Mouse (Mus musculus) heart, embryonic 11.5 days (tissue): Measurements from ENCODE around the gene Catsperd. TPM values are rescaled to one million over a fixed set of nuclear protein-coding genes. Genes with fewer than 3 reads are reported as not detected.

Experiments
- ATAC-seq: fragments of 200-750 bp; cut with Nextera tagmentation; replicated peaks from 2 replicates; pipeline ENCODE4 v1.8.0; 2017; ENCODE audit warnings: moderate library complexity; ENCODE audit not compliant: insufficient number of reproducible peaks, low FRiP score, low TSS enrichment
- H3K27ac ChIP-seq: fragments of 300-500 bp; sonication (generic); 2 replicates; pipeline ENCODE4 v1.5.1; 2014; ENCODE audit warnings: mild to moderate bottlenecking, low read depth, low read length
- H3K27me3 ChIP-seq: fragments of 300-500 bp; sonication (generic); 2 replicates; pipeline ENCODE4 v1.6.1; 2014; ENCODE audit warnings: mild to moderate bottlenecking, low read length, mixed read lengths; ENCODE audit not compliant: control insufficient read depth, insufficient read depth
- H3K36me3 ChIP-seq: fragments of 300-500 bp; sonication (generic); 2 replicates; pipeline ENCODE4 v1.6.1; 2014; ENCODE audit warnings: mild to moderate bottlenecking, low read length, moderate library complexity, mixed read lengths; ENCODE audit not compliant: control insufficient read depth, insufficient read depth
- H3K4me1 ChIP-seq: fragments of 300-500 bp; sonication (generic); 2 replicates; pipeline ENCODE4 v1.6.1; 2014; ENCODE audit warnings: low read length; ENCODE audit not compliant: control insufficient read depth, insufficient read depth
- H3K4me2 ChIP-seq: fragments of 300-500 bp; sonication (generic); 2 replicates; pipeline ENCODE4 v1.6.1; 2014; ENCODE audit warnings: mild to moderate bottlenecking, moderate library complexity
- H3K4me3 ChIP-seq: fragments of 300-500 bp; sonication (generic); 2 replicates; pipeline ENCODE4 v1.5.1; 2014; ENCODE audit warnings: low read depth, low read length
- H3K9ac ChIP-seq: fragments of 300-500 bp; sonication (generic); 2 replicates; pipeline ENCODE4 v1.6.1; 2014; ENCODE audit warnings: mild to moderate bottlenecking, low read depth, low read length, moderate library complexity
- H3K9me3 ChIP-seq: fragments of 300-500 bp; sonication (generic); replicated peaks from 2 replicates; pipeline ENCODE4 v1.6.1; 2016; ENCODE audit warnings: low read length; ENCODE audit not compliant: control insufficient read depth
- WGBS: fragments of 180-500 bp; shearing (Covaris S2); extraction: QIAGEN DNeasy Blood & Tissue Kit; methylation state at CpG from one replicate; pipeline ENCODE4 v1.1.7; 2014; ENCODE audit not compliant: insufficient replicate concordance; 5-methylcytosine and 5-hydroxymethylcytosine counted together
- polyA plus RNA-seq: library from polyadenylated mRNA; unstranded; fragments of >200 nt; fragmentation: Nextera tagmentation; extraction: Ambion mirVana; gene quantifications from 2 replicates; pipeline ENCODE4 v1.2.1, GENCODE M21; 2014

Catsperd gene
- polyA plus RNA-seq, 1 experiment from 2014 or later, result 0.42 TPM

DNA sequence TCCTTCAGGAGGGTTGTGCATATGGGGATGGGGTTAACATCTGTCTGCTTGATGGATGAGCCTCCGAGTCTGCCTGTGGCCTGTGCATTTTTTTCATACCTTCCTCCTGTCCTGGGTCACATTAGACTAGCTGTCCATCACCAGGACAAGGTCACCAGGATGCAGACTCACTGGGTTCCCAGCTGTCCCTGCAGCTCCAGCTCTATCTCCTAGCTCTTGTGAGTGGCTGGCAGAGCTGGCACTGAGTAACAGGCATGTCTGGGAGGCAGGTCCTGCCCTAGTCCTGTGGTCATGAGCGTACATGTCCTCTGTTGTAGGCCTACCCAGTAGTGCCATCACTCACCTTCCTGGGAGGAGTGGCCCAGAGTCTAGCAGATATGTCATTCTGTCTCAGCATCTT, 72.5 kb downstream of the Catsperd start:
- Histone ChIP-seq H3K4me3 (no peak overlapping the region), H3K4me1 (no peaks in the 10 kb centered on the region; the same call in 1 of the 2 replicates), H3K36me3 (peaks cover 68% of the 10 kb centered on the region), H3K9ac (no peak overlapping the region), H3K27ac (no peak overlapping the region), H3K4me2 (no peak overlapping the region), H3K27me3 (no peaks in the 10 kb centered on the region), H3K9me3 (no peaks in the 10 kb centered on the region)
- no peak; the same call in 1 of the 2 replicates for ATAC-seq
- WGBS, result 64% methylated on average over 2 of the region's 2 CpGs

DNA sequence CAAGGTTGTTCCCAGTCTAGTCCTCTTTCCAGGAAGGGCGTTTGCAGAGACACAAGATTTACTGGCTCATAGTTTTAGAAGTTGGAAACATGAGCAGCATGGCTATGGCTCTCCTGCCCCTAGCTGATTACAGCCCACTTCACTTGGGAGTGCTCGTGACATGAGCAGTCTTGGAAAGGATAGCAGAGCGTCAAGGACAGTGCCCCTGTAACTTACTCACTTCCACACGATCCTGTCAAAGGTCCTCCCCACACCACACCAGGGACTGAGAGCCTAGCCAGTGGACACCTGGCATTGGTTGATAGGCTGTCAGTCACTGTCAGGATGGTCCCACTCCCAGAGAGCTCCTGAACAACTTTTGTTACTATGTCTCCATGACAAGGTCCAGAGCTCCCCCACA, 75.1 kb downstream of the Catsperd start:
- no peaks in the 10 kb centered on the region for H3K4me1 ChIP-seq
- H3K36me3 ChIP-seq, result peaks cover 69% of the 10 kb centered on the region
- H3K4me3 ChIP-seq, result no peak overlapping the region
- no peaks in the 10 kb centered on the region for H3K9me3 ChIP-seq
- no peak for ATAC-seq
- H3K9ac ChIP-seq, result no peak overlapping the region
- no peak overlapping the region for H3K4me2 ChIP-seq
- no peaks in the 10 kb centered on the region for H3K27me3 ChIP-seq
- WGBS, result 70% methylated on average over 4 of the region's 4 CpGs
- no peak overlapping the region for H3K27ac ChIP-seq

DNA sequence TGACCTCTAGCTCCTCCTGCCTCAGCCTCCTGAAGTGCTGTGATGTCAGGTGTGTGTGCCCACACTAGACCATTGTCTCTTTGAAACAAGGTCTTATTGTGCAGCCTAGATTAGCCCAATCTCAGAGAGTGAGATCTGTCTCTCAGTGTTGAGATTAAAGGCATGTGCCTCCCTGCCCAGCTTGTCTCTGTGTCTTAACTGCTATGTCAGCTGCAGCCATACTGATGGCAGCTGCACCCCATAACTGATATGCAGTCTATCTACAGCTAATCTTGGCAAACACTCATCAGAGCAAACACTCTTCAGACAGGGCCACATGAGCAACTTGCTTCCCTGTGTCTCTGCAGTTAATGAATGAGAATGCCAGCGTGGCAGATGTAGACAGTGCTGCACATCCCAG, 78.6 kb downstream of the Catsperd start:
- H3K27ac ChIP-seq, result no peak overlapping the region
- H3K4me1 ChIP-seq, result no peaks in the 10 kb centered on the region
- H3K36me3 ChIP-seq, result peaks cover 74% of the 10 kb centered on the region
- no peak overlapping the region for H3K4me3 ChIP-seq
- H3K9ac ChIP-seq, result no peak overlapping the region
- no peak overlapping the region for H3K4me2 ChIP-seq
- H3K9me3 ChIP-seq, result no peaks in the 10 kb centered on the region
- WGBS, result 96% methylated on average over 1 of the region's 1 CpGs
- no peaks in the 10 kb centered on the region for H3K27me3 ChIP-seq
- ATAC-seq, result no peak

DNA sequence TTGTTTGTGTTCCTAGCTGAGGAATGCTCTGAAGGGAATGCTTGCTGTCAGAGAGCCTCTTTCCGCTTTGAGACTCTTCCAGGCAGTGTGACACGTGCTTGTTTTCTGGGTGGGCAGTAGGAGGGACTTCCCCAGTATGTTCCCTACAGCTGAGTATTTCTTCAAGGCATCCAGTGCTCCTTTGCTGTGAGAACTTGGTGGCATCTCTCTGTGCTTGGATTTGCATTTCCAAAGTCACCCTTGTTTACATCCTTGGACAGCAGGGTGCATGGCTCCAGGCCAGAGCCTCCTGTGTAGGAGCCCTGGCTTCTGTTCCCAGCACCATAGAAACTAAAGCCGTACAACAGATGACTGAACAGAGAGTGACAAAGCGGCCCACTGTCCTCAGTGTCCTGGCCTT, 80.7 kb downstream of the Catsperd start:
- Histone ChIP-seq H3K27me3 (no peaks in the 10 kb centered on the region), H3K4me3 (no peak overlapping the region), H3K4me1 (peaks cover 4% of the 10 kb centered on the region), H3K27ac (no peak overlapping the region), H3K9ac (no peak overlapping the region), H3K4me2 (no peak overlapping the region), H3K36me3 (peaks cover 71% of the 10 kb centered on the region), H3K9me3 (no peaks in the 10 kb centered on the region)
- WGBS, result 82% methylated on average over 4 of the region's 4 CpGs
- ATAC-seq, result no peak

DNA sequence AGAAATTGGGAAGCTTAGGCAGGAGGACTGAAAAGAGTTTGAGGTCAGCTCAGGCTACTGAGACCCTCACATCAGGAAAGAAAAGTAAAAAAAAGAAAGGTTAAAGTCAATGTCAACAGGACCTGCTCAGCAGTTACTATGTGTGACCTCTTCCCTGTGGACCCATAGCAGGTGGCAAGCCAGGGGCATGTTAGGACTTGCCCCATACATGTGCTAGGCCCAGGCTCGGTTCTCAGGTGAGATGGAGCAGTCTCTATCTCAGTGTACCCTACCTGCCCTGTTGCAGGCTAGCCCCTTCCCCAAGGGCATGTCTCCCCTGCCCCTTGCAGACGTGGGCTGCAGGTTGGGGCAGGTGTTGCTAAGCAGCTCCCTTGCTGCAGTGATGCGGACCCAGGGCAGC, 81.8 kb downstream of the Catsperd start:
- peaks cover 12% of the 10 kb centered on the region for H3K4me1 ChIP-seq

More for the DNA sequence above, 81.8 kb downstream of the Catsperd start:
- Histone ChIP-seq H3K27me3 (no peaks in the 10 kb centered on the region), H3K9me3 (no peaks in the 10 kb centered on the region), H3K27ac (no peak overlapping the region), H3K36me3 (peaks cover 63% of the 10 kb centered on the region), H3K9ac (no peak overlapping the region), H3K4me3 (no peak overlapping the region), H3K4me2 (no peak overlapping the region)
- no peak for ATAC-seq
- WGBS, result 94% methylated on average over 3 of the region's 3 CpGs

Other genes with a start within 250 kb of the Catsperd start
- gene Ptprs, start 151.7 kb upstream of the Catsperd start, polyA plus RNA-seq, result 53.0 and 58.1 TPM in 2 replicates
- gene Znrf4, start 115.7 kb upstream of the Catsperd start, polyA plus RNA-seq, result not detected in 2 replicates
- 0.28 and 0.62 TPM in 2 replicates for gene Gm20219, start 73.8 kb upstream of the Catsperd start, polyA plus RNA-seq
- 47.7 and 48.0 TPM in 2 replicates for gene Safb2, start 43.6 kb upstream of the Catsperd start, polyA plus RNA-seq
- gene Safb, start 43.3 kb upstream of the Catsperd start, polyA plus RNA-seq, result 65.9 and 77.3 TPM in 2 replicates
- 284 and 290 TPM in 2 replicates for gene 2410015M20Rik, start 18.4 kb upstream of the Catsperd start, polyA plus RNA-seq
- 1,303 and 1,414 TPM in 2 replicates for gene Rpl36, start 14.7 kb upstream of the Catsperd start, polyA plus RNA-seq
- gene Lonp1, start 1.3 kb upstream of the Catsperd start, polyA plus RNA-seq, result 54.1 and 62.2 TPM in 2 replicates
- gene Ranbp3, start 45.2 kb downstream of the Catsperd start, polyA plus RNA-seq, result 65.9 and 66.2 TPM in 2 replicates
- gene Ndufa11, start 89.6 kb downstream of the Catsperd start, polyA plus RNA-seq, result 651 and 677 TPM in 2 replicates
- gene Vmac, start 89.9 kb downstream of the Catsperd start, polyA plus RNA-seq, result 11.9 and 13.4 TPM in 2 replicates
- 4.6 and 5.2 TPM in 2 replicates for gene Nrtn, start 129.4 kb downstream of the Catsperd start, polyA plus RNA-seq
- 28.4 and 32.1 TPM in 2 replicates for gene Dus3l, start 136.6 kb downstream of the Catsperd start, polyA plus RNA-seq
- 0.97 and 1.0 TPM in 2 replicates for gene Prr22, start 142.1 kb downstream of the Catsperd start, polyA plus RNA-seq
- gene Rfx2, start 202.9 kb downstream of the Catsperd start, polyA plus RNA-seq, result 3.2 and 3.3 TPM in 2 replicates
- gene Acsbg2, start 246.3 kb downstream of the Catsperd start, polyA plus RNA-seq, result not detected in 2 replicates
- 0.26 and 0.44 TPM in 2 replicates for gene 1700061G19Rik, start 247.3 kb downstream of the Catsperd start, polyA plus RNA-seq